Mouse (Mus musculus) hindbrain, postnatal 0 days (tissue): ENCODE measurements around the gene Ube2a. TPM values are rescaled to one million over a fixed set of nuclear protein-coding genes. Genes with fewer than 3 reads are reported as not detected.

Experiments
- ATAC-seq: fragments of 200-750 bp; cut with Nextera tagmentation; 2 replicates; pipeline ENCODE4 v1.8.0; 2017; ENCODE audit warnings: mild to moderate bottlenecking, moderate TSS enrichment, moderate library complexity
- DNase-seq: peaks from one replicate; pipeline ENCODE4 v3.0.0-alpha.2; 2015; ENCODE audit warnings: low spot score
- H3K27ac ChIP-seq: fragments of 300-500 bp; sonication (generic); 2 replicates; pipeline ENCODE4 v1.5.1; 2014; ENCODE audit warnings: mild to moderate bottlenecking
- H3K27me3 ChIP-seq: fragments of 300-500 bp; sonication (generic); 2 replicates; pipeline ENCODE4 v1.6.1; 2014; ENCODE audit warnings: low read length, mixed read lengths; ENCODE audit not compliant: insufficient read depth
- H3K36me3 ChIP-seq: fragments of 300-500 bp; sonication (generic); 2 replicates; pipeline ENCODE4 v1.6.1; 2014; ENCODE audit warnings: low read length, mixed read lengths; ENCODE audit not compliant: insufficient read depth
- H3K4me1 ChIP-seq: fragments of 300-500 bp; sonication (generic); 2 replicates; pipeline ENCODE4 v1.6.1; 2014; ENCODE audit warnings: antibody characterized with exemption, low read length, mixed read lengths; ENCODE audit not compliant: insufficient read depth
- H3K4me2 ChIP-seq: fragments of 300-500 bp; sonication (generic); 2 replicates; pipeline ENCODE4 v1.6.1; 2014; ENCODE audit warnings: low read depth, mild to moderate bottlenecking, low read length, moderate library complexity, mixed read lengths
- H3K4me3 ChIP-seq: fragments of 300-500 bp; sonication (generic); 2 replicates; pipeline ENCODE4 v1.5.1; 2014; ENCODE audit warnings: low read length
- H3K9ac ChIP-seq: fragments of 300-500 bp; sonication (generic); replicated peaks from 2 replicates; pipeline ENCODE4 v1.6.1; 2014; ENCODE audit warnings: mild to moderate bottlenecking, low read length, moderate library complexity, mixed read lengths
- H3K9me3 ChIP-seq: fragments of 300-500 bp; sonication (generic); 2 replicates; pipeline ENCODE4 v1.6.1; 2016; ENCODE audit warnings: low read length, mixed read lengths
- CTCF ChIP-seq: IDR thresholded peaks from 2 replicates; pipeline ENCODE4 v1.5.1; 2016; ENCODE audit warnings: antibody characterized with exemption, control low read depth, low read depth
- WGBS: fragments of 180-500 bp; shearing (Covaris S2); extraction: QIAGEN DNeasy Blood & Tissue Kit; methylation state at CpG from one replicate; pipeline ENCODE4 v1.1.7; 2014; 5-methylcytosine and 5-hydroxymethylcytosine counted together
- polyA plus RNA-seq: library from polyadenylated mRNA; unstranded; fragments of >200 nt; fragmentation: Nextera tagmentation; extraction: Ambion mirVana; gene quantifications from 2 replicates; pipeline ENCODE4 v1.2.1, GENCODE M21; 2015
- total RNA-seq: library from RNA; depleted of rRNA; stranded (reverse); fragments of >200 nt; gene quantifications from 2 replicates; pipeline ENCODE4 v1.2.3, GENCODE M21; 2014; rRNA removed

The Ube2a gene
- total RNA-seq (28.5 and 31.2 TPM in 2 replicates), polyA plus RNA-seq (134 and 140 TPM in 2 replicates)

DNA sequence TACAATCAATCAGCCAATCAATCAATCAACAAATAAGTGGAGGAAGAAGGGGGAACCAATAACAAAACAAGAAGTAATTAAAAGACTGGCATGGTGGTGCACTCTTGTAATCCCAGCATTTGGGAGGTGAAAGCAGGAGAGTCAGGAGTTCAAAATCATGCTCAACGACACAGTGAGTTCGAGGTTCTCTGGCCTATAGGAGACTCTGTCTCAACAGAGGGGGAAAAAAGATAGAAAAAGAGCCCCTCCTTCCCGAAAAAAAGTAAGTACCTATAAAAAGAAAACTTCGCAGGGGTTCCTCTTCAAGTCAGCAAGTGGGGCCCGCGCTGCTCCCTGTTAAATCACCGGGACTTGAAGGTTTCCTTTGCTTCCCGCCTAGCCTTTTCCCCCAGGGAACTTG is at the start of gene Ube2a, which contains the start of gene C330007P06Rik:
TSS of gene Ube2a (plus strand) at position 136 of the 400 bp plus-strand sequence.
TSS of gene C330007P06Rik (minus strand) at position 347 of the 400 bp plus-strand sequence.
- ATAC-seq, result no peak
- DNase-seq, result no peak
- peak within 1 kb of the TSS; percentile 59 for H3K4me2 ChIP-seq
- H3K4me3 ChIP-seq, result peak within 1 kb of the TSS; percentile 65
- peak within 1 kb of the TSS; percentile 68; the same call in 1 of the 2 replicates for H3K27ac ChIP-seq
- WGBS, result 42% methylated on average over 8 of the region's 8 CpGs
- no peaks in the 10 kb centered on the region for H3K4me1 ChIP-seq
- H3K9me3 ChIP-seq, result no peaks in the 10 kb centered on the region
- no peak for TF ChIP-seq CTCF
- no peaks in the 10 kb centered on the region for H3K36me3 ChIP-seq
- H3K9ac ChIP-seq, result peak within 1 kb of the TSS; percentile 66
- no peaks in the 10 kb centered on the region for H3K27me3 ChIP-seq

GRCm38 (mm10) chrX:36823932-36824711 is 49.6 kb upstream of the Ube2a start:
- no peak overlapping the region for H3K27ac ChIP-seq
- no peak for ATAC-seq

DNA sequence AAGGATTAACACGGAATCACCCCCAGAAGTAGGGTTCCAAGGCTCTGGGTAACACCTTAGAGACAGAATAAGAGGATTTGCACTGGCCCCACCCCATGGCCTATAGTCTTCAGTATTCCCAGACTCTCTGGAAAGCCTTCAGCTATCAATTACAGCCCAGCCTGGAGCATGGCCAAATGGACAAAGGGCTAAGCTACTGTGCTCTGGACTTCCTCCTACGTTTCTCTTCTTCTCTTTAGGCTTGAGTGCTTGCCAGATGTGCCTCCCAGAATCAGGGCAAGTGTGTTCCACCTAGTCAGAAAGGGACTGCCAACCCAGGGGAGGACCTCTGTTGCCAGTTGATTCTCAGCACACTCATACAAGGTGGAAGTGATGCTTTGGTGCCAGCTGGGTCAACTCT is 48.7 kb upstream of the Ube2a start:
- H3K36me3 ChIP-seq, result no peaks in the 10 kb centered on the region
- ATAC-seq, result no peak
- H3K9ac ChIP-seq, result no peak overlapping the region
- whole genome bisulfite sequencing, result 53% methylated on average over 2 of the region's 2 CpGs
- no peaks in the 10 kb centered on the region for H3K9me3 ChIP-seq
- no peak for TF ChIP-seq CTCF
- H3K4me1 ChIP-seq, result no peaks in the 10 kb centered on the region
- DNase-seq, result no peak
- H3K4me2 ChIP-seq, result no peak overlapping the region
- no peak overlapping the region for H3K4me3 ChIP-seq
- no peak overlapping the region for H3K27ac ChIP-seq
- H3K27me3 ChIP-seq, result no peaks in the 10 kb centered on the region

More at GRCm38 (mm10) chrX:36823932-36824711, 49.6 kb upstream of the Ube2a start:
- 76% methylated on average over 10 of the region's 10 CpGs for WGBS
- no peak for DNase-seq
- Histone ChIP-seq H3K4me2 (no peak overlapping the region), H3K4me3 (no peak overlapping the region), H3K36me3 (no peaks in the 10 kb centered on the region), H3K9me3 (no peaks in the 10 kb centered on the region), H3K9ac (no peak overlapping the region), H3K27me3 (no peaks in the 10 kb centered on the region), H3K4me1 (no peaks in the 10 kb centered on the region)
- TF ChIP-seq CTCF, result no peak

- ATAC-seq, result no peak
- Histone ChIP-seq H3K27ac (no peak overlapping the region), H3K36me3 (no peaks in the 10 kb centered on the region), H3K9ac (no peak overlapping the region), H3K4me3 (no peak overlapping the region), H3K27me3 (no peaks in the 10 kb centered on the region), H3K9me3 (no peaks in the 10 kb centered on the region), H3K4me1 (no peaks in the 10 kb centered on the region), H3K4me2 (no peak overlapping the region)
- TF ChIP-seq CTCF, result no peak
- DNase-seq, result no peak
- WGBS, result 83% methylated on average over 5 of the region's 5 CpGs
These were observed 46.8 kb upstream of the Ube2a start for GRCm38 (mm10) chrX:36826873-36827272.

- peak; percentile 52 for TF ChIP-seq CTCF
- DNase-seq (peak; percentile 67), ATAC-seq (peak; percentile 59; the same call in 1 of the 2 replicates)
- H3K27ac ChIP-seq, result no peak overlapping the region
- H3K9ac ChIP-seq, result no peak overlapping the region
- no peak overlapping the region for H3K4me3 ChIP-seq
- no peaks in the 10 kb centered on the region for H3K36me3 ChIP-seq
- 37% methylated on average over 5 of the region's 5 CpGs for WGBS
- no peaks in the 10 kb centered on the region for H3K27me3 ChIP-seq
- no peaks in the 10 kb centered on the region for H3K9me3 ChIP-seq
- no peak overlapping the region for H3K4me2 ChIP-seq
- no peaks in the 10 kb centered on the region for H3K4me1 ChIP-seq
These were observed 43.4 kb upstream of the Ube2a start for GRCm38 (mm10) chrX:36830271-36830670.

DNA sequence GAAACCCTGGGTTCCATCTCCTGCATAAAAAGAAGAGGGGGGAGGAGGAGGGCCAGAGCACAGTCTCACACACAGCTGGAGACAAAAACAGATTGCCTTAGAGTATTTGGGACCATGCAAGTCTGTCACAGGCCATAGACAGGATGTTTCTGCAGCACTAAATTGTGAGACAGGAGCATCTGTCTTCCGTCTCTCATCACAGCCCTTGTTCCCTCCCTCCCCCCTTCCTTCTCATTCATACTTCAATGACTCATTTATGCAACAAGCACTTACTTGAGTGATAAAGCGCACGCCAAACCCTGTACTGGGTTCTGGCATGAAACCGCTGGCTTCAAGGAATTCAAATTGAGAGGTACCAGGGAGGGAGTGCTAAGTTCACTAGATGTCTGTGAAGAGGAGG is 42.1 kb upstream of the Ube2a start:
- H3K4me3 ChIP-seq, result no peak overlapping the region
- H3K4me1 ChIP-seq, result no peaks in the 10 kb centered on the region
- no peak for DNase-seq
- no peaks in the 10 kb centered on the region for H3K36me3 ChIP-seq
- no peak overlapping the region for H3K4me2 ChIP-seq
- H3K27me3 ChIP-seq, result no peaks in the 10 kb centered on the region
- H3K9me3 ChIP-seq, result no peaks in the 10 kb centered on the region
- WGBS, result 75% methylated on average over 4 of the region's 4 CpGs
- no peak for TF ChIP-seq CTCF
- no peak overlapping the region for H3K9ac ChIP-seq
- ATAC-seq, result no peak
- H3K27ac ChIP-seq, result no peak overlapping the region
